Mouse (Mus musculus): ENCODE measurements around the gene Pck2.

DNA sequence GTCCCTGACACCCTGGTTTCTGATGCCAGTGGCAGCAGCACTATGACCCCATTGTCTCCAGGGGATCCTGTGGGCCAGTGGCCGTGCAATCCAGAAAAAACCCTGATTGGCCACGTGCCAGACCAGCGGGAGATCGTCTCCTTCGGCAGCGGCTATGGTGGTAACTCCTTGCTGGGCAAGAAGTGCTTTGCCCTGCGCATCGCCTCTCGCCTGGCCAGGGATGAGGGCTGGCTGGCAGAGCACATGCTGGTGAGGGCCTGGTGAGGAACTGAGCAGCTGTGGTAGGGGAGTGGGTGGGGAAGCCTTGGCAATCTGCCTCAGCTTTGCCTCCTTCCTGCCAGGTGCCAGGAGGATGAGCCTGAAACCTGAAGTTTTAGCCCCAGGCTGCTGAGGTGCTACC, 4.3 kb downstream of the Pck2 start:
- TF ChIP-seq CTCF (IDR thresholded peaks at IDR 0.05; ENCODE audit: extremely low read depth, insufficient read length, insufficient replicate concordance, low read depth, low read length) (no peak), POLR2A (IDR thresholded peaks at IDR 0.05; ENCODE audit: low read depth, low read length) (no peak)
